Mouse (Mus musculus): ENCODE results near the gene Olfr1349. TPM values are rescaled to one million over a fixed set of nuclear protein-coding genes. Genes with fewer than 3 reads are reported as not detected.

The Olfr1349 gene
- total RNA-seq (2012; rRNA removed) (not detected in 2 replicates), polyA plus RNA-seq (2012; ENCODE audit: insufficient read depth in 1 of 2, insufficient read length in 2 of 2, low read depth in 1 of 2, low replicate concordance in 2 of 2, missing spikeins in 1 of 2) (not detected)

DNA sequence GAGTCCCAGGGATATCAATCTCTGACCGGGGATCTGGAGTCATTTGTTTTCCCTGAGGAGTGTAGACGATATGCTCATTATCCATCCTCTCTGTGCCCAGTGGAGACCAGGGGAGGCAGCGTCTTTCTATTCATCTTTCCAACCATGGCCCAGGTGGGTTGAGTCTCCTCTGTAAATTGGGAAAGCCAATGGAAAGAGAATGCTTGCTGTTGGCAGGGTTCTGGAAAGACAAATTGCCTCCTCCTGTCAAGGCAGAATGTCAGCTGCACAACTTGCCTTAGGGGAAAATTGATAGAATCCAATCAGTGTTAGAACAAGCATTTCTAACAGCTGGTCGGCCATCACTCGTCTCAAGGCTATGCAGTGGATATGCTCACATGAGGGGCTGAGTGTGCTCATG, at the start of gene Olfr1349:
Gene Olfr1349, minus strand, starts transcription at position 101 of the 400 bp plus-strand sequence.
- Histone ChIP-seq H3K27me3 (ENCODE audit: control insufficient read depth in 1 of 2, insufficient read depth in 2 of 2, low read length in 2 of 2) (no peaks in the 10 kb centered on the region), H3K9ac (ENCODE audit: control insufficient read depth, low read depth, low read length, poor library complexity, severe bottlenecking) (no peak within 1 kb of the TSS), H3K79me2 (ENCODE audit: control insufficient read depth, insufficient read depth, low read length, poor library complexity) (no peaks in the 10 kb centered on the region), H3K9me3 (replicated peaks; ENCODE audit: insufficient read depth, low read length) (no peaks in the 10 kb centered on the region), H3K4me1 (ENCODE audit: control insufficient read depth in 1 of 2, insufficient read depth in 2 of 2, low read length in 2 of 2) (no peaks in the 10 kb centered on the region), H3K36me3 (ENCODE audit: control insufficient read depth in 1 of 2, insufficient read depth in 2 of 2, low read length in 2 of 2) (no peaks in the 10 kb centered on the region), H3K27ac (ENCODE audit: control insufficient read depth, low read depth, low read length) (no peak within 1 kb of the TSS), H3K4me3 (ENCODE audit: control insufficient read depth in 1 of 2, insufficient read depth in 1 of 2, low read depth in 2 of 2, low read length in 2 of 2) (no peak within 1 kb of the TSS)
- no peak for DNase-seq (ENCODE audit: low read depth, low spot score)
- no peak for TF ChIP-seq MXI1 (IDR thresholded peaks at IDR 0.05; ENCODE audit: low read depth, low read length)
- no peak for TF ChIP-seq E2F4 (IDR thresholded peaks at IDR 0.05; ENCODE audit: borderline replicate concordance, low read depth, low read length)
- no peak for TF ChIP-seq ELF1 (IDR thresholded peaks at IDR 0.05; ENCODE audit: low read depth, low read length)
- TF ChIP-seq GATA1 (IDR thresholded peaks at IDR 0.05; ENCODE audit: low read depth, low read length): no peak
- no peak for TF ChIP-seq RAD21 (IDR thresholded peaks at IDR 0.05; ENCODE audit: low read depth, low read length)
- no peak for TF ChIP-seq MYB (IDR thresholded peaks at IDR 0.05; ENCODE audit: low read depth, low read length)
- no peak for TF ChIP-seq MAFK (IDR thresholded peaks at IDR 0.05; ENCODE audit: borderline replicate concordance, low read depth, low read length)
- no peak for TF ChIP-seq NELFE (IDR thresholded peaks at IDR 0.05; ENCODE audit: low read depth, low read length)
- TF ChIP-seq RCOR1 (IDR thresholded peaks at IDR 0.05; ENCODE audit: low read depth, low read length): no peak
- no peak for TF ChIP-seq ETS1 (IDR thresholded peaks at IDR 0.05; ENCODE audit: low read depth, low read length)
- no peak for TF ChIP-seq TBP (IDR thresholded peaks at IDR 0.05; ENCODE audit: low read depth, low read length)
- TF ChIP-seq TCF12 (IDR thresholded peaks at IDR 0.05; ENCODE audit: low read depth, low read length): no peak

DNA sequence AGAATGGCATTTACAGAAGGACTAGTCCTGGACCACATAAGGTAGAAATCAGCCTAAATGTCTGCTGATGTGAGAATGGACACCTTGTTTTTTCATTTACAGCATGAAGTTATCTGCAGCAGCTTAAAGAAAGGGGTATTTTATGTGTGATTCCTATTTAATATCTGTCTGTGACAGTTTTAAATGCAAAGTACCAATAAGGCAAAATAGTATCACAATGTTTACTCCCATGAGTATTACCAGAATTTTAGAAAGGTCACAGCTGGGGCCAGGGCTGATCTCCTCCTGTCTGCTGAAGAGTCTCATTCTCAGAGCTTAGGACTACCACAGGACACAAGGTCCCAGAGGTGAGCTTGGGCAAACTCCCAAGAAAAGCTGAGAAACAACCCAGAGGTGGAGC, 41.8 kb upstream of the Olfr1349 start, which contains the start of gene Olfr1350:
Gene Olfr1350, plus strand, starts transcription at position 301 of the 400 bp plus-strand sequence.
- H3K9ac ChIP-seq (ENCODE audit: control insufficient read depth, low read depth, low read length, poor library complexity, severe bottlenecking): no peak within 1 kb of the TSS
- no peaks in the 10 kb centered on the region for H3K4me1 ChIP-seq (ENCODE audit: control insufficient read depth in 1 of 2, insufficient read depth in 2 of 2, low read length in 2 of 2)
- H3K36me3 ChIP-seq (ENCODE audit: control insufficient read depth in 1 of 2, insufficient read depth in 2 of 2, low read length in 2 of 2): no peaks in the 10 kb centered on the region
- H3K4me3 ChIP-seq (ENCODE audit: control insufficient read depth in 1 of 2, insufficient read depth in 1 of 2, low read depth in 2 of 2, low read length in 2 of 2): no peak within 1 kb of the TSS
- H3K79me2 ChIP-seq (ENCODE audit: control insufficient read depth, insufficient read depth, low read length, poor library complexity): no peaks in the 10 kb centered on the region
- no peak for DNase-seq (ENCODE audit: low read depth, low spot score)
- H3K27ac ChIP-seq (ENCODE audit: control insufficient read depth, low read depth, low read length): no peak within 1 kb of the TSS
- H3K27me3 ChIP-seq (ENCODE audit: control insufficient read depth in 1 of 2, insufficient read depth in 2 of 2, low read length in 2 of 2): no peaks in the 10 kb centered on the region
- no peak for TF ChIP-seq EP300 (IDR thresholded peaks at IDR 0.05; ENCODE audit: low read depth in 1 of 2, low read length in 2 of 2)
- TF ChIP-seq HCFC1 (IDR thresholded peaks at IDR 0.05; ENCODE audit: low read depth, low read length): no peak
- no peak for TF ChIP-seq ZKSCAN1 (IDR thresholded peaks at IDR 0.05; ENCODE audit: low read depth, low read length)
- TF ChIP-seq E2F4 (IDR thresholded peaks at IDR 0.05; ENCODE audit: borderline replicate concordance, low read depth, low read length): no peak
- TF ChIP-seq NRF1 (IDR thresholded peaks at IDR 0.05; ENCODE audit: insufficient read depth, low read depth, low read length, poor library complexity, severe bottlenecking): no peak
- TF ChIP-seq ETS1 (IDR thresholded peaks at IDR 0.05; ENCODE audit: low read depth, low read length): no peak
- no peak for TF ChIP-seq TBP (IDR thresholded peaks at IDR 0.05; ENCODE audit: low read depth, low read length)
- no peak for TF ChIP-seq GATA1 (IDR thresholded peaks at IDR 0.05; ENCODE audit: low read depth, low read length)
- no peaks in the 10 kb centered on the region for H3K9me3 ChIP-seq (replicated peaks; ENCODE audit: insufficient read depth, low read length)

Data from MEL (cell line).